Mouse (Mus musculus) embryonic facial prominence, embryonic 13.5 days (tissue): ENCODE results near the gene Cog2. TPM values are rescaled to one million over a fixed set of nuclear protein-coding genes. Genes with fewer than 3 reads are reported as not detected.

ENCODE experiments used
- ATAC-seq: fragments of 200-750 bp; cut with Nextera tagmentation; 2 replicates; pipeline ENCODE4 v1.8.0; 2017; ENCODE audit warnings: low read depth; ENCODE audit not compliant: insufficient number of reproducible peaks, insufficient read depth, low FRiP score, low TSS enrichment
- H3K27ac ChIP-seq: fragments of 300-500 bp; sonication (generic); 2 replicates; pipeline ENCODE4 v1.5.1; 2015; ENCODE audit warnings: moderate library complexity, mild to moderate bottlenecking, inconsistent platforms
- H3K27me3 ChIP-seq: fragments of 300-500 bp; sonication (generic); 2 replicates; pipeline ENCODE4 v1.6.1; 2015; ENCODE audit warnings: mild to moderate bottlenecking, inconsistent platforms
- H3K36me3 ChIP-seq: fragments of 300-500 bp; sonication (generic); 2 replicates; pipeline ENCODE4 v1.6.1; 2015; ENCODE audit warnings: mild to moderate bottlenecking, inconsistent platforms
- H3K4me1 ChIP-seq: fragments of 300-500 bp; sonication (generic); 2 replicates; pipeline ENCODE4 v1.6.1; 2015; ENCODE audit warnings: inconsistent platforms
- H3K4me2 ChIP-seq: fragments of 300-500 bp; sonication (generic); 2 replicates; pipeline ENCODE4 v1.6.1; 2015; ENCODE audit warnings: moderate library complexity, mild to moderate bottlenecking, inconsistent platforms
- H3K4me3 ChIP-seq: fragments of 300-500 bp; sonication (generic); 2 replicates; pipeline ENCODE4 v1.5.1; 2015; ENCODE audit warnings: mild to moderate bottlenecking, inconsistent platforms
- H3K9ac ChIP-seq: fragments of 300-500 bp; sonication (generic); 2 replicates; pipeline ENCODE4 v1.6.1; 2015; ENCODE audit warnings: mild to moderate bottlenecking, inconsistent platforms
- H3K9me3 ChIP-seq: fragments of 300-500 bp; sonication (generic); 2 replicates; pipeline ENCODE4 v1.6.1; 2016; ENCODE audit warnings: inconsistent platforms
- WGBS: fragments of 180-500 bp; shearing (Covaris S2); methylation state at CpG from one replicate; pipeline ENCODE4 v1.1.7; 2015; ENCODE audit warnings: mixed read lengths; 5-methylcytosine and 5-hydroxymethylcytosine counted together
- polyA plus RNA-seq: library from polyadenylated mRNA; unstranded; fragments of >200 nt; fragmentation: Nextera tagmentation; extraction: Ambion mirVana; gene quantifications from 2 replicates; pipeline ENCODE4 v1.2.1, GENCODE M21; 2015

The Cog2 gene
- polyA plus RNA-seq, 1 experiment from 2014 or later = 39.7 TPM

DNA sequence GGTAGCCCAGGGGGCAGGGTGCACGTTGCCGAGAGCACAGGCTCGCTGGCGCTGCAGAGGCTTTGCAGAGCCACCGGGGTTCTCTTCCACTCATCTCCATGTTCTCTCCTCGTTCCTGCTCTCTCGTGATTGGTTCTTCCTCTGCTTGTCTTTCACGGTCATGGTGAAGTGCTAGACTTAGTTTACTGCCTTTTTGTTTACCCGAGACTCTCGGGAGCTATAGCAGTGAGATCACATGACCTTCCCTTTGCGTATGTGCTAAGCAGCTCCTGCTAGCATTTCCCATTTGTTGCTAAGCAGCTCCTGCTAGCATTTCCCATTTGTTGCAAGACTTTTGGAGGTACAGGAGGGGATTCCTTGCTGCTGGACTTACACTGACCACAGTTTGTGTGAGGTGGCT lies 26.7 kb downstream of the Cog2 start:
- H3K4me3 ChIP-seq = no peak overlapping the region
- 84% methylated on average over 11 of the region's 11 CpGs for WGBS
- no peaks in the 10 kb centered on the region for H3K27me3 ChIP-seq
- no peaks in the 10 kb centered on the region for H3K4me1 ChIP-seq
- H3K9me3 ChIP-seq = no peaks in the 10 kb centered on the region
- no peak for ATAC-seq
- peaks cover 97% of the 10 kb centered on the region for H3K36me3 ChIP-seq
- H3K4me2 ChIP-seq = no peak overlapping the region
- no peak overlapping the region for H3K27ac ChIP-seq
- no peak overlapping the region for H3K9ac ChIP-seq

GRCm38 (mm10) chr8:124548187-124548586 lies 27.6 kb downstream of the Cog2 start:
- 72% methylated on average over 1 of the region's 1 CpGs for WGBS
- no peak for ATAC-seq
- no peaks in the 10 kb centered on the region for H3K9me3 ChIP-seq
- no peak overlapping the region for H3K27ac ChIP-seq
- H3K4me2 ChIP-seq = no peak overlapping the region
- no peaks in the 10 kb centered on the region for H3K4me1 ChIP-seq
- H3K9ac ChIP-seq = no peak overlapping the region
- no peak overlapping the region for H3K4me3 ChIP-seq
- H3K36me3 ChIP-seq = peaks cover 96% of the 10 kb centered on the region
- no peaks in the 10 kb centered on the region for H3K27me3 ChIP-seq

DNA sequence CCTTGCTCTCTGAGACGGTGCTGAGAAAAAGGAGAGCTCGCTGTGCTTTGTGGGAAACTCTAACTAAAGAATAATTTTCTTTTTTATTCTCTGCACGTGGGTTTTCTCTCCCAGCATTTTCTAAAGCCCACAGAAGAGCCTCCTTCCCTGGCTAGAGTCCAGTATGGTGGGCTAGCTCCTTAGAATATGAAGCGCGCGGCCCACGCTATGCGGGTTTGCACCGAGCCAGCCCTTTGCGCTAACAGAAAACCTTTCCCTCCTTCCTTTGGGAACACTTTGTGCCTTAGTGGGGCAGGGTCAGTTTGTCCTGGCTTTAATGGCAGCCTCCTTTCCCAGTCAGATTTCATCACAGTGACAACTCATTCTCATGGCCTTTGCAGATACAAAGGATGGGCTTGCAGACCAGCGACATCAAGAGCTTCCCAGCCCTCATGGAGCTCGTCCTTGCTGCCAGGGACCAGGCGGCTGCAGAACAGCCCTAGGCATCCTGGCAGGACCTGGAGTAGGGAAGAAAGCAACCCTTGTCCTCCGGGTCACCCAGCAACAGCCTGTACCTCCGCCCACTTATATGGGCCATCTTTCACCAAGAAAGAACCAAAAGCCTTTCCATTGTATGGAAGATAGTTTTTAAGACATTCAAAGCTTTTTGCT lies 30.6 kb downstream of the Cog2 start:
- H3K4me2 ChIP-seq = no peak overlapping the region
- no peaks in the 10 kb centered on the region for H3K4me1 ChIP-seq
- H3K27ac ChIP-seq = no peak overlapping the region
- no peaks in the 10 kb centered on the region for H3K27me3 ChIP-seq
- 85% methylated on average over 15 of the region's 15 CpGs for WGBS
- no peaks in the 10 kb centered on the region for H3K9me3 ChIP-seq
- no peak overlapping the region for H3K9ac ChIP-seq
- H3K36me3 ChIP-seq = peaks cover 67% of the 10 kb centered on the region
- ATAC-seq = no peak
- no peak overlapping the region for H3K4me3 ChIP-seq

DNA sequence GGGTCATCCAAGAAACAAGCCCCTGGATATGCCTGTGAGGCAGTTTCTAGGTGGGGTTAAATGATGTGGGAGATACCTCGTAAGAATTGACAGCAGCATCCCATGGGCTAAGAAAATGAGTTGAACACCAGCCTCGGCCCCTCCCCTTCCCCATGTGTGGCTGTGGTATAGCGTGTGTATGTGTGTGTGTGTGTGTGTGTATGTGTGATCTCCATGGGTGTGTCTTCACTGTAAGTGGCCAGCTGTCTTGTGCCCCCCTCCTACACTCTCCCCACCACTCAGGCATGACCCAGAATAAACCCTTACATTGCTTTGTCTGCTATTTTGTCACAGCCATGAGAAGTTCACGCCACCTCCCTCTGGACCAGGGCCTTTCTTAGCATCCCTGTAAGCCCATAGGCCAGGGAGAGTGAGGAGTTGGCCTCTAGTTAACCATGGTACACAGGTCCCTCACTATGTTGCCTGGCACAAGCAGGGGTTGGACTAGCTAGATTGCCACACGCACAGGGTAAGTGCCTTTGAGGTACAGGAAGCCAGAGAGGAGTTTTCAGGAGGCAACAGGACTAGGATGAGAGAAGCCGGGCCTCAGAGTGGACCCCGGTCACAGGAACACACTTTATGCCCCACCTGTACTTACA lies 34.7 kb downstream of the Cog2 start:
- no peak overlapping the region for H3K9ac ChIP-seq
- H3K36me3 ChIP-seq = peaks cover 28% of the 10 kb centered on the region
- no peak overlapping the region for H3K4me3 ChIP-seq
- H3K4me1 ChIP-seq = no peaks in the 10 kb centered on the region
- 86% methylated on average over 7 of the region's 7 CpGs for WGBS
- no peak overlapping the region for H3K4me2 ChIP-seq
- ATAC-seq = no peak
- no peak overlapping the region for H3K27ac ChIP-seq
- no peaks in the 10 kb centered on the region for H3K27me3 ChIP-seq
- H3K9me3 ChIP-seq = no peaks in the 10 kb centered on the region

DNA sequence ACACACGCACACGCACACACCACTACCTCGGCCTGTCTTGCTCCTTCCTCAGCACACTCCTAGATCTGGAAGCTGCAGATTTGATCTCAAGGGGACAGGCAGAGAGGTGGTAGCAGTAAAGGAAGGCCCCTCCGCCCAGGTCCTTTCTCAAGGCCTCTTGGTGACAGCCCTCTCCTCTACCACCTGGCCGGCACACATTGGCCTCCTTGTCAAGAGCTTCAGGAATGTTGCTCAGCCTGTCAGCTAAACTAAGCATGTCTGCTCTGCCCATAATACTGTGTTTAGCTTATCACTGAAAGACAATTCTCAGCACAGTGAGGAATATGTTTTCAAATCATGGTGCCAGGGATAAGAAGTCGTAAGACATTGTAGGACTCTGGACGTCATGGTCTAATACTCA lies 35.6 kb downstream of the Cog2 start:
- no peak overlapping the region for H3K27ac ChIP-seq
- no peaks in the 10 kb centered on the region for H3K9me3 ChIP-seq
- no peak overlapping the region for H3K9ac ChIP-seq
- peaks cover 19% of the 10 kb centered on the region for H3K36me3 ChIP-seq
- no peaks in the 10 kb centered on the region for H3K4me1 ChIP-seq
- no peaks in the 10 kb centered on the region for H3K27me3 ChIP-seq
- WGBS = 82% methylated on average over 7 of the region's 7 CpGs
- no peak for ATAC-seq
- H3K4me2 ChIP-seq = no peak overlapping the region
- no peak overlapping the region for H3K4me3 ChIP-seq

DNA sequence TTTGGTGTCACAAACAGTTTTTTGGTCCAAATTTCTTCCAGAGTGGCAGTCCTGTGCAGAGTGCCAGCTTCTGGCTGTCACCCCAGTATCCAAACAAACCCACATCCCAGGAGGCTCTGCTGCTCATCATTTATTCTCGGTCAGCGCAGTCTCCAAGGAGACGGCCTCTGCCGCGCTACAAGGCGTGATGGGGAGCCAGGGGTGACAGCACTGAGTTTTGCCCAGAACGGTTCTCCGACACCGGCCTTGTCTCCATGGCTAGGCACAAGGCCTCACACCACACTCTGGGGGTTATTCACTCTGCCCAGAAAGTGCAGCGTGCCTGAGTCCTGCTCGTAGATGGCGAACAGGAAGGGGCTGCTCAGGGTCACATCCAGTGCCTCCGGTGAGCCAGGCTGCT lies 36.1 kb downstream of the Cog2 start:
- 89% methylated on average over 13 of the region's 13 CpGs for WGBS
- H3K27ac ChIP-seq = no peak overlapping the region

DNA sequence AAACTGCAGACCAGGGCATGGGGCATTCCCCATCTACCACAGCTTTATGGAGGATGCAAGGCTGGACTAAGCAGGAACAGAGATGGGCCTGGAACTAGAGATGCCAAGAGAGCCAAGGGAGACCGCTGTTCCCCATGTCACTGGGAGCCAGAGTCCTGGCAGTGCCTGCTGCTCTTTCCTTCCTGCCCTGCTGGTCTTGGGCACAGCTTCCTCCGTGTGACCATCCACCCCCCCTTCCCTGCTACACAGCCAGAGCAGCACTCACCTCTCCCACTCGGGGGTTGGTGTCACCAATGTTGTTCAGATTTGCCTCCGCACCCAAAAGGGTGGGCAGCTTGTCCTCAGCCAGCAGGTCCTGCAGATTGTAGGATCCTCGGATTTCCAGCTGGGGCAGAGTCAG lies 36.9 kb downstream of the Cog2 start:
- Histone ChIP-seq H3K9me3 (no peaks in the 10 kb centered on the region), H3K4me2 (no peak overlapping the region), H3K27ac (no peak overlapping the region), H3K9ac (no peak overlapping the region), H3K4me1 (no peaks in the 10 kb centered on the region), H3K4me3 (no peak overlapping the region), H3K27me3 (no peaks in the 10 kb centered on the region), H3K36me3 (peaks cover 6% of the 10 kb centered on the region)
- 64% methylated on average over 5 of the region's 5 CpGs for WGBS
- ATAC-seq = no peak

More for the DNA sequence above, 36.1 kb downstream of the Cog2 start:
- ATAC-seq = no peak
- no peak overlapping the region for H3K4me3 ChIP-seq
- no peaks in the 10 kb centered on the region for H3K9me3 ChIP-seq
- no peak overlapping the region for H3K9ac ChIP-seq
- H3K4me1 ChIP-seq = no peaks in the 10 kb centered on the region
- H3K27me3 ChIP-seq = no peaks in the 10 kb centered on the region
- no peak overlapping the region for H3K4me2 ChIP-seq
- H3K36me3 ChIP-seq = peaks cover 14% of the 10 kb centered on the region

- WGBS = 81% methylated on average over 6 of the region's 6 CpGs
- peaks cover 11% of the 10 kb centered on the region for H3K4me1 ChIP-seq
- H3K9ac ChIP-seq = no peak overlapping the region
- no peak overlapping the region for H3K27ac ChIP-seq
- H3K27me3 ChIP-seq = no peaks in the 10 kb centered on the region
- H3K4me2 ChIP-seq = no peak overlapping the region
- no peaks in the 10 kb centered on the region for H3K9me3 ChIP-seq
- no peaks in the 10 kb centered on the region for H3K36me3 ChIP-seq
- no peak overlapping the region for H3K4me3 ChIP-seq
- no peak for ATAC-seq
These were observed 46.6 kb downstream of the Cog2 start for GRCm38 (mm10) chr8:124567126-124567525.

GRCm38 (mm10) chr8:124567584-124567983 lies 47.0 kb downstream of the Cog2 start:
- Histone ChIP-seq H3K9ac (no peak overlapping the region), H3K4me3 (no peak overlapping the region), H3K9me3 (no peaks in the 10 kb centered on the region), H3K36me3 (no peaks in the 10 kb centered on the region), H3K4me2 (no peak overlapping the region), H3K4me1 (peaks cover 13% of the 10 kb centered on the region), H3K27me3 (no peaks in the 10 kb centered on the region), H3K27ac (no peak overlapping the region)
- 89% methylated on average over 3 of the region's 3 CpGs for WGBS
- ATAC-seq = no peak

GRCm38 (mm10) chr8:124569100-124569499 lies 48.5 kb downstream of the Cog2 start:
- Histone ChIP-seq H3K4me3 (no peak overlapping the region), H3K27me3 (no peaks in the 10 kb centered on the region), H3K9me3 (no peaks in the 10 kb centered on the region), H3K9ac (no peak overlapping the region), H3K27ac (no peak overlapping the region), H3K4me1 (peaks cover 24% of the 10 kb centered on the region), H3K4me2 (no peak overlapping the region), H3K36me3 (no peaks in the 10 kb centered on the region)
- ATAC-seq = no peak
- 47% methylated on average over 2 of the region's 2 CpGs for WGBS

DNA sequence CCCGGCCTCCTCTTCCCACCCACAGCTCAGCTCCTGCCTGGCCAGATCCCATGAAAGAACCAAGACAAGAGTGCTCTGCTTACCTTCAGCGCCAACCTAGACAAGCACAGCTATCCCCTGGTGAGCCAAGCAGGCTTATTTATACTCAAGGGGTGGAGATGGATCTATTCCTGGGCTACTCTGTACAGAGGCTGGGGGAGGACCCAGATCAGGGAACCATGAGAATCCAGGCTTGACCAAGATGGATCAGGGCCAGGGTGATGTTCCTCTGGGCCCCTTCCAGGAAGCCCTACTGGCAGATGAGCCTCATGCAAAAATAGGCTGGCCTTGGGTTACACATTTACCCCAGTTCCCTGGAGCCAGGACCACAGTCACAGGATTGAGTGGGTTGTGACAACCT lies 49.0 kb downstream of the Cog2 start, which contains the start of gene Agt:
Gene Agt, minus strand, starts transcription at position 114 of the 400 bp plus-strand sequence.
- Histone ChIP-seq H3K4me1 (peaks cover 24% of the 10 kb centered on the region), H3K4me2 (no peak within 1 kb of the TSS), H3K27ac (no peak within 1 kb of the TSS), H3K36me3 (no peaks in the 10 kb centered on the region), H3K4me3 (no peak within 1 kb of the TSS), H3K27me3 (no peaks in the 10 kb centered on the region), H3K9me3 (no peaks in the 10 kb centered on the region), H3K9ac (no peak within 1 kb of the TSS)
- no peak for ATAC-seq
- 63% methylated on average over 2 of the region's 2 CpGs for WGBS

DNA sequence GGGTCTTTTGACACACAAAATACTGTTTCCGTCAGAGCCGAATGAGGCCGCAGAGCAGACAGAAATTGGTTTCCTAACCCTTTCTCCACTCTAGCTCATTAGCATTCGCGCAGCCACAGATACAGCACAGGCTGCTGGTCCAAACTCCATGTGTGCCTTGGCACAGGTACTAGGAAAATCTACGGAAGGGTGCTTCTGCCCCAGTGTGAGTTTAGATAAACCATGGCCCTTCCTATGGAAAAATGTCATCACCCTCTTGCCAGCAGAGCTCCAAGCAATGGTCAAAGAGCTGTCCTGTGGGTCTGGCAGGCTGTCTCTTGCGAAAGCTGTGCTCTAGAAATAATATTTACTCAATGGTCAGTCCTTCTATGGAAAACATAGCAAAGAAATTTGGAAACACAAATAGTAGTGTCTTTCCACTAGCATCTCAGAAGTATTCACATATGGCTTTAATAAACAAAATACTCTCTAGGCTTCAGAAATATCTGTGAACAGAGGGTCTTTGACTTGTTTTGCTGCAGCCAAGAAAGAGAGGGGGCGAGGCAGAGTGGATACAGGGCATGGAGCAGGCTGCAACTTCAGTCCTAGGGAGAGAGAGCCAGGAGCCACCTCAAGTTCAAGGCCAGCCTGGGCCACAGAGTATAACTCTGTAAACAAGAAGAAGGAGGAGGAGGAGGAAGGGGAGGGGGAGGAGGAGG lies 51.3 kb downstream of the Cog2 start:
- Histone ChIP-seq H3K4me1 (peaks cover 24% of the 10 kb centered on the region), H3K4me2 (no peak overlapping the region), H3K27ac (peak overlapping the region; percentile 85), H3K9ac (no peak overlapping the region), H3K36me3 (no peaks in the 10 kb centered on the region), H3K4me3 (no peak overlapping the region), H3K27me3 (no peaks in the 10 kb centered on the region), H3K9me3 (no peaks in the 10 kb centered on the region)
- no peak for ATAC-seq
- WGBS = 58% methylated on average over 8 of the region's 8 CpGs
